Mouse (Mus musculus) layer of hippocampus, adult 9-11 months (tissue): ENCODE results near the gene Sfxn2.
A peak's percentile ranks its signal among the peaks of the same experiment; 100 is the strongest.

ENCODE experiments used
- DNase-seq: peaks from one replicate; pipeline ENCODE4 v3.0.0; 2022

Gene Sfxn2

DNA sequence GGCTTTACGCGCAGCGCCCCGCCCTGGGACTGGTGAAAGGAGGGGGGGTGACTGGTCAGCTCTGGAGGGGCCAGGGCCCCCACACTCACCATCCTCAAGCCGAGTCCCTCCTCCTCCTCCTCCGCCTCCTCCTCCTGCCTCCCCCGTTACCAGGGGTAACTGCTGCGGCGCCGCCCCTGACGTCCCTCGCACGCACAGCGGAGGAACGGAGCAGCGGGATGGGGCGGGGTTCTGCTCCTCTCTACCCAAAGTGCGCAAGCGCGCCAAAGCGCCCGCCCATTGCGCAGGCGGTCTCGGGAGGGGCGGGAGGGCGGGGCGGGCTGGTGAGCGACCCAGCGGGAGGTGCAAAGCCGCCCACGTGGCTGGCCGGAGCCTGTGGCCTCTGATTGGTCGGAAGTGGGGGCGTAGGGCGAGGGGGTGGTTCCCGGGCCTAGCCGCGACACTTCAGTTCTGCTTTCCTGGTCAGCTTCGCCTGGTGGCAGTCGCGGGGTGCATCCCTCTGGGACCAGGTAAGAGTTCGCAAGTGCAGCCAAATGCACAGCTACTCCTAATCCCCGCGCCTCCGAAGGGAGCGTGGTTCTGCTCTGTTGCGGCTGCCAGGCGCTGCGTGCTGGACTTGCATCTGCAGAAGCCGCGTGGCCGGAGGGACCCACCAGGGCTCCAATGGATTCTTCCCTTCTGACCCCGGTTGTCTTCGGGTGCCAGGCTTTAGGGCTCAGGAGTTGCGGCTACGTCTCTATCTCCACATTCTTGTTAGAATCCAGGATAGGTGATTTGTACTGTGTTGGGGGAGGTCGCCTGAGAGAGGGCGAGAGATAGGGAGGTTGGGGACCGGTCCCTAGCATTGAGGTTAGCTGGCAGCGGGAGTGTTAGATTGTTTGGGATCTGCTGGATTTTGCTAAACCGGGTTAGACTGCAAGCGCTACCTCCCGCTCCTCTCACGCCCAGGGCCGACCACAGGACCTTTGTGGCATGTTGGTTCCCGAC is at the start of gene Sfxn2, which contains the start of gene Arl3:
Gene Sfxn2 (plus strand): TSS at position 415 of the 987 bp plus-strand sequence.
Gene Arl3 (minus strand): TSS at position 248 of the 987 bp plus-strand sequence.
- DNase-seq, result peak; percentile 95

DNA sequence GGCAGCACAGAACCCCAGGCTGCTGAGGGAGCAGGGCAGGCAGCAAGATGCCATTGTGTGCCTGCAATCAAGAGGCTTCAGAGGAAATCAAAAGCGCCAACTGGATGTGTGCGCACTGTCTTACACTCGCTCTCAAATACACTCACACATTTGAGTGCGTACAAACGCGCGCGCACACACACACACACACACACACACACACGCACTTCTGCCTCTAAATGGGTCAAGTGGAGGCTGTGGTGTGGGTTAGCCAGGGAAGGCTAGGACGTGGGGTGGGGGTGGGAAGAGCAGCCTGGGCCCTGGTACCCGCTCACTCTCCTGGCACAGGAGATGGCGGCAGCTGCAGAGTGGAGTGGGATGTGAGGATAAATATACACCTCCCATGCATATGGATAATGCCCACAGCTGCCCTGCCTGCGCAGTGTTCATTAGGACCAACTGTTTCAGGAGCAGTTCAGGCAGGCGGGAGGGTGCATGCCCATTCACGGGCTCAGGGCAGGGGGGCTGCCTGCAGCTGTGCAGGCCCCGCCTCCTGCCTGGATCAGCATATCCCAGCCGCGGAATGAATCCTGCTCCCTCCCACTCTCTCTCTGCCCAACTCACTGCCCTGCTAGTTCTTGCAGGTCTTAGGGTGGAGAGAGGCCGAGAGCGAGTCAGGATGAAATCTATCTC is 49.5 kb upstream of the Sfxn2 start:
- DNase-seq, result peak; percentile 90

DNA sequence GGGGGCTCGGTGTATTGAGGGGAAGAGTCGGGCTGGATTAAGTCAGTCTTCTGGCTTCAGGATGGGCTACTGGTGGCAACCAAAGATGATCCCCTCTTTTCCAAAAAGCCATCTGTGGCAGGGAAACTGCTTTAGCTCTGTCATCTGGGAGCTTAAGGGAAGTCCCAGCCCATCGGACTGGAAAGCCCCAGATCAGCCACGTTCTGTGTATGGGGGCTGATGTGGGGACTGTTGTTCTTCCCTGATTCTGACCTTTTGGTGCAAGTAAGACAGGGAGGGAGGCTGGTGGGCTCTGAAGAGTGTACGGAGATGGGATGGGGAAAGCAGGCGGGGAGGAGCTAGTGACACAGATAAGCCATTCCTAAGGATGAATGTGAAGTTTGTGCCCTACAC is 49.0 kb upstream of the Sfxn2 start:
- no peak for DNase-seq

DNA sequence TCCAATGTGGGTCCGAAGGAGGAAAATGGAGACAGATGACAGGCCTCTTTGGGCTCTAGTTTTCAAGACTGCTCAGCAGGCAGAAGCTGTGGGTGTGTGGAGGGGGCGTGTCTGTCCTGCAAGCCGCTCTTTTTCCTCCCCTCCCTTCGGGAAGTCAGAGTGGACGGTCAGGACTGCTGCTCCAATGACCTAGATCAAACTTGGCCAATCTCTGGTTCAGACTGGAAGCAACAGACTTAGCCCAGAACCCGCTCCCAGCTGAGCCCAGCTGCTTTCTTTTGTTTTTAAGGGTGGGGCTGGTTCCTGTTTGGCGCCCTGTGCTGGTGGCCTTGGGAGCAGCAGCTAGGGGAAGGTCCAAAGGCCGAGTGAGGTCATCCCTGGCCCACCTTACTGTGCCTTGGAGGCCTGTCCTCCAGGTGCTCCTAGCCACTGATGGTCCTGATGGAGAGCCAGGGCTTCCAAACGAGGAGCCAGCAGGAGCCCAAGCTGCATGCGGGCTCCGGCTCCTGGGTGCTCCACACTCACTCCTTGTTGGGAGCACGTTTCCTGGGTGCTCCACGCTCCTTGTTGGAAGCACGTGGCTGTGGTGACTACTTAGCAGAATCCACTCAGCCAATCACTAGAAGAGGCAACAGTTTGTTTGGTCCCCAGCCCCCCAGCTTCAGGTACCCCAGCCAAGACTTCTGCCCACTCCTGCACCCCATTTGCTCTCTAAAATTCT is 48.4 kb upstream of the Sfxn2 start:
- DNase-seq, result peak; percentile 22

DNA sequence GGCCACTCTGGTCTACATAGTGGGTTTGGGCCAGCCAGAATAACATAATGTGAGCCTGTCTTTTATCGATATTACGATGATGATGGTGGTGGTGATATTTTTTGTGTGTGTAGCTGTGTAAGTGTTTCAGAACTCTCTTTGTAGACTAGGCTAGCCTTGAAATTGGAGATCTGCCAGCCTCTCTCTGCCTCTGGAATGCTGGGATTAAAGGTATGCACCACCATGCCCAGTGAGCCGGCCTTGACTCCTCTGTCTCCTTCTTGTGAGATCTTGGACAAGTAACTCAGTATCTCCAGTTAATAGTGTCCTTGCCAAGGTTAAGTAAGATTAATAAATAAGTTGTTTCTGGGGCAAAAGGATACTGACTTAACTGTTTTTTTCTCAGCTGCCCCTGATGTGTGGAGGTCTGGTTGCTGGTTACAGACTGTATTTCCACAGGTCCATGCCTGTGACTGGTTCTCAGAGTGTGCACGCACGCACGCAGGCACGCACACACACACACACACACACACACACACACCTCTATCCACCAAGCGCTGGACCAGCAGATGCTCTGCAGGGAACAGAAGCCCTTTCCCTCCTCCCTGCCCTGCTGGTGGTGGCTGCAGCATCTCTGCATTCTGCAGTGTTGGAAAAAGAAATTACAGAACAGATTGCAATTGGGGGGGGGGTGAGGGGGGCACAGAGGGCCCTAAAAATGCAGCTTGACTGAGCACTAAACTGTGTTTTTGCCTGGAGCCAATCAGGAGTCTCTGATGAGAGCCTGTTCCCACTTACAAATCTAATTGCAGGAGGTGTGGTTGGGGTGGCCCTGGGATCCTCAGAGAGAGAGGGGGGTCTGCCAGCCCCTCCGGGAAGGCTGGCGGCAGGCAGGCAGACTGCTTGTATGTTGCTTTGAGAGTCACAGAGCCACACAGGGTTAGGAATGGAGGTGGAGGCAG is 47.2 kb upstream of the Sfxn2 start:
- DNase-seq, result no peak

DNA sequence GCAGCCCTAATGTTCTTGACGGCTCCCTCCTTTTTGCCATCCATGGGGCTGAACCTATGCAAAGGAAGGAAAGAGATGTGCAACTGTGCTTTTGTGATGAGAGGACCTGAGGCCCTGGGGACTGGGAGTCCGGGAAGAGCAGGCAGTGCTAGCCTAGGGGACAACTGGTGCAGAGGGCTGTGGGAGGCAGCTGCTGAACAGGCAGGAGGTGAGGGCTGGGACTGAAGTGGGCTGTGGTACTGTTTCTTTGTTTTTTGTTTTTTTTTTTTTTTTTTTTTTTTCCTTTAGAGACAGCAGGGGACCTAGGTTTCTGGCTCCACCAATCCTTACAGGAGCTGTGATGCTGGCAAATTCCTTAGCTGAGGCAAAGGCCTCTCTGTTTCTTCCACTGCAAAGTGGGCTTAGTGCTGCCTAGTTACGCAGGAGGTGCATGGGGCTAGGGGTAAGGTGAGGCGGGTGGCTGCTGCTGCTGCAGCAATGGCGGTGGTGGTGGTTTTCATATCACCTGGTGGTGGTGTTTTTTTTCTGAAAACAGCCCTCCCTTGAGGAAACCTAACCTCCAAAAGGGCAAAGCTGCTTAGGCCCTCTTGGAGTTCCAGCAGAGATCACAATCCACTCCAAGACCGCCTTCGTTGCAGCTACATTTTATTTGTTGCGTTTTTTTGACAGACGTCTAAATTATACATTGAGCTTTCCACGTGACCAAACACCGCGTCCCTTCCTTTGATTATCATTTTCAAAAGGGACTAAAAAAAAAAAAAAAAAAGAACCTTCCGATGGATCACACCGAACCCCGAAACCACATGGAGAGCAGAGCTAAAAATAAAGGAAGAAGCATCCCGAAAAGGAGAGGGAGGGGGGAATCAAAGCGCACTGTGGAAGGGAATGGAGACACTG is 45.3 kb upstream of the Sfxn2 start:
- DNase-seq, result peak; percentile 18

DNA sequence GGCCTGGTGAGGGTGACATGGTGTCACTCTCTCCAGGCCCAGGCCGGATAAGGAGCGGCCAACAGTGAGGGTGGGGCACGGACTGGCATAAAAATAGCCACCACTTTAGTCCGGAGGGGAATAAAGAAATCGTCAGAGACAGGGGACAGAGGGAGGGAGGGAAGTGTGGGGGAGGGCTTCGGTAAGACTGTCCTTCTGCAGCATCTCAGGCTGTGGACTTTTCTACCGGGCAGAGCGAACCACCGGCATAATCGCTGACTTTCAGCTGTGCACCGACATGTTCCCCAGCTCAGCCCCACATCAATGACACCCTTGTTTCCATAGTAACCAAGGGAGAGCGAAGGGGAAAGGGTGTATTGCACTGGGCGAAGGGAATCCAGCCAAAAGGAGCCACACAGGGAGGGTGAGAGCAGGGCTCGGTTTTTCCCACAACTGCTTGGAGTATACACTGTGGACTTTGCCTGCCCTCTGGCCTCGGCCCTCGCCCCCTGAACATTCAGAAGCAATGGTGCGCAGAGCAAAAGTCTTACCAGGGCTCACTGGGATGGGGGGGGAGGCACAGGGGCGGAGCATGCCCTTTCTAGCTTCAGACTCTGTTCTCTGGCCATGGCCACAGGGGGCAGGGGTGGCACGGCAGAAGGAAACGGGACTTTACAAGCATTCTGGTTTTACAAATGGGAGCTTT is 44.5 kb upstream of the Sfxn2 start:
- peak; percentile 70 for DNase-seq

DNA sequence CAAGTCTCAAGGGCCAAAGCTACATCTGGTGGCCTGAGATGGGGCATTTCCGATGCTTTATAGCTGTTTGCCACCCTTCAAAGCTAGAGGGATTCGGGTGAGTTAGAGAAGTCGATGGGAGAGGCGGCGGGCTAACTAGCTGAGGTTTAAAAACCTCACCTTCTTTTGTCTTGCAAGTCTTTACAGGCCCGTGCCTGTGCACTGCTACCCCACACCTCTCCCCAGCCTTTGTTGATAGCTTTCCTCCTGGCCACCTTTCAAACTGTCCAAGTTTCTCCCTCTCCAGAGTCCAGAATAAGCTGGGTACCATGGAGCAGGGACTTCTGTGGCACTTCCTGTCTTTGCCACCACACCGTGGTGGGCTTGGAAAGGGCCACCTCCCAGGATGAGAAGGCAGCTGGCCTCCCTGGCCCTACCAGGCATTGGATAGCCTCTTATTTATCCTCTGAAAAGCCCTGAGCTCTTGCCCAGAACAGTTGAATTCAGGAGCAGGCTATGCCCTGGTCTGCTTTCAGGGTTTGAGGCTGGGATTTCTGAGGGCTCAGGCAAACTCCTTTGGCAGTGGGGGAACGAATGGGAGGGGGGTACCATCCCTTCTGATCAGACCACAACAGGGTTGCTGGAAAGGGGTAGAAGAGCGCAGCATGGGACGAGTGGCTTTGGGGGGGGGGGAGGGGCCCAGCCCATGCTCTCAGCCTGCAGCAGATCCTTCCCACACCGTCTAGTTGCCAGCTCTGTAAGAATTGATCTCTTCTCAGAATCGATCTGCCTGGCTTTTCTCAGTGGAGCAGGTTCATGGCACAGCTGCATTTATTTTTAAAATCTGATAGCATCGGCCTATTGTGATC is 43.3 kb upstream of the Sfxn2 start:
- no peak for DNase-seq

DNA sequence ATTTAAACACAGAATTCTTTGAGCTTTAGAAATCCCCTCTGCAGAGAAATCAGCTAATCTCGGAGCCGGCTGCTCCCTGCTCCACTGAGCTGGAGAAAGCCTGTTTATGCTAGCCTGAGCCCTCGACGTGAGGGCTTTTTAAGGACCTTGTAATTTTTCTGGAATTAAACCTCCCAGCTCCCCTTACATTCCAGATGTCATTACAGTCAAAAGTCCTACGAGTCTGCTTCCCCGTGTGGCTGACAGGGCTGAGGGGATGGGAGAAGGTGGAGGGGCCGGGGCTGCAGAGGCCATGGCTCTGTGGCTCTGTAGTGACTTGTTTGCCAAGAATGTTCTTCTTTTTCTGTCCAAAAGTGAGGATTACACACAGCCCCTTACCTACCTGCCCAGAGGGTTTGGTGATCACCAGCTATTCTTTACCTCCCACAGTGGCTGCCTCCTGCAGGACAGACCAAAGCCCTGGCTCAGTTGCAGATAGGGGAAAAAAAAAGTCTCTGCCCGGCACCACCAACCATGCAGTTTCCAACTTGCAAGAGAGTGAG is 42.6 kb upstream of the Sfxn2 start:
- no peak for DNase-seq

DNA sequence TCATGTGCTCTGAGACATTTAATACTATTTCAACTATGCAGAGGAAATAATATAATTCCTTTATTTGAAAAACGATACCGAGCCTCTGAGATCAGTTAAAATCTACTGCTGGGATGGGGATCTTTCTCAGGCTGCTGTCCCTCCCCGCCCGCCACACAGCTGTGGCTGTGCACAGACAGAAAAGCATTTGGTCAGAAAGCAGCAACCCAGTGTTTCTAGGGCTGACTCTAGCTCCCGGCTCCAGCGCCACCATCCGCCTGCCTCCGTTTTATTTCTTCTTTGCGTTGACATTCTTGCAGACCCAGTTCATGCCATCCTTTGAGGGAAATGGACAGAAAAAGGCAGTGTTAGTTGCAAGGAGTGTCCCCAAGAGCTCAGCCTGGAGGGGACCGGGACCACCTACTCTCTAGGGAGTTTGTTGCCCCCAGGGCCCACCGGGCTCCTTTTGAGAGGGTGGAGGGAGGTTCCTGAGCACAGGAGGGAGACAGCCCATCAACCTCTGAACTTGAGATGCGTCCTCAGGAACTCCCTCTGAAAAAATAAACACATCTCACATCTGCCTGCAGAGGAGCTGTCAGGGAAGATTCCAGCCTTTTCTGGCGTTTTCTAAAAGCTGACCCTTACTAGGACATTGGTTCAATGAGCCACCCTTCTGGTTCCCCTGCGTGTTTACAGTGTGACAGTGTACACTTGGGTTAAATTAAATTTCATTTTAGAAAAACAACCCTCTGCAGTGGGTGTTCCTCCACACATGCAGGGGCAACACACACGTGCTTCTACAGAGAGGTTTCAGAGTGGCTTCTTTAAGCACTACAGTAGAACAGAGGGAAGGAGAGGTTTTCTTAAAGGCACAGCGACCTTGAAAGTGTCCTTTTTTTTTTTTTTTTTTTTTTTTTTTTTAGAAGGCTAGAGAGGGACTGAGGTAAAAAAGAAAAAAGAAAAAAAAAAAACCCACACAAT is 41.8 kb upstream of the Sfxn2 start:
- DNase-seq, result no peak

DNA sequence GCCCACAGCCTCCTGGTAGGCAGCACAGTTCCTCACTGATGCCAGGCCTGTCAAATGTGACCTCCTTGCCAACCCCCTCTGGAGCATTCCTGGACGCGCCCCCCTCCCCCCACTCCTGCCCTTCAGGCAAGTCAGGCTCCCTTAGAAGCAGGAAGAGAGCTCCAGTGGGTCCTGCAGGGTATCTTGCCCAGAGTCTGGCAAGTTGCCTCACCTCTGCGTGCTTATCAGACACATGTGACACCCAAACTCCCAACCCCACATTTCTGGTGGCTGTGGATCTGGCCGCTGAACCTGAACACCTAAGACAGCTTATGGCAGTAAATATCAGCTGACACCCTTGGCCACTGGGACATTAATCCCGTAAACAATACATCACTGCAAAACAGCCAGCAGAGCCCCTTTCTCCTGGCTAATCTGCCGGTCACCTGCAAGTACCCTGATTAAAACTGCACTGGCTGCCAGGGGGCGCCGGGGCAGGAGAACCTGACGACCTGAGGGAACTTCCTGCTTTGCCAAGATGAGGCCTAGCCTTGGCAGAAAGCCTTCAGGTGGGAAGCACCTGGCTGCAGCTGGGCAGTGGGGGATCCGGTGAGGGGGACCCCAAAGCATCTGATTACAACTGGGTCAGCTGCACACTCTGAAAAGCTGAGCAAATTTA is 41.0 kb upstream of the Sfxn2 start:
- DNase-seq, result no peak

DNA sequence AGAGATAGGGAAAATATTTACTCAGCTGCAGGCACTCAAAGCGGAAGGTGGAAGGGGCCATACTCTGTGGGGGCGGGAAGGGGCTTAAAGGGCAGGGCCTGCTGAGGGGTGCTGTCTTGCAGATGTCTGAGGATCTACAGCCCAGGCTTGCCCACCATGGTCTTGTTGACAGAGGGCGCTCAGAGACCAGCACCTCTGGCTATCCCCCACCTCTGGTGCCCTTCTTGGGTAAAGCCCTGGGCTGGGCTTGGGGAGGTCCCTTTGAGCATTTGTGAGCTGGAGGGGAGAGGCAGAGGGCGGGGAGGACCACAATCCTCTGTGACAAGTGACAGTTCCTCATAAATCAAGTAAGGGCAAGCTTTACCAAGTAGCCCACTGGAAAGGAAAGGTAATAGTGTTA is 40.1 kb upstream of the Sfxn2 start:
- DNase-seq, result no peak

DNA sequence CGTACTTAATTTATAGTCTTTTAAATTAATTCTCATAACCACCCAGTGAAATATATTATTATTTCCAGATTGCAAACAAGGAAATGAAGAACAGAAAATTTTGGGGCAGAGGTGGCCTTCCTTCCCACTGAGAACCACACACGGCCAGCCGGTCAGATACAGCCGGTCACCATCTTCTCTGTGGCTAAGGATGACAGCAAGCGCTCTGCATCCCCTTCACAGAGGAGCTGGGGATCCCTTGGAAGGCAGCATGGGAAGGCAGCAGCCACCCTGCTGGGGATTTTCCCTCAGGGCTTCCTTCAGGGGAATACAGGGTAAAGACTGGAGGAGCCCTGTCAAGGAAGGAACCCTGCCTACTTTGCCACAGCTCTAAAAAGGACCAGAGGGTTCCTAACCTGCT is 39.6 kb upstream of the Sfxn2 start:
- no peak for DNase-seq

DNA sequence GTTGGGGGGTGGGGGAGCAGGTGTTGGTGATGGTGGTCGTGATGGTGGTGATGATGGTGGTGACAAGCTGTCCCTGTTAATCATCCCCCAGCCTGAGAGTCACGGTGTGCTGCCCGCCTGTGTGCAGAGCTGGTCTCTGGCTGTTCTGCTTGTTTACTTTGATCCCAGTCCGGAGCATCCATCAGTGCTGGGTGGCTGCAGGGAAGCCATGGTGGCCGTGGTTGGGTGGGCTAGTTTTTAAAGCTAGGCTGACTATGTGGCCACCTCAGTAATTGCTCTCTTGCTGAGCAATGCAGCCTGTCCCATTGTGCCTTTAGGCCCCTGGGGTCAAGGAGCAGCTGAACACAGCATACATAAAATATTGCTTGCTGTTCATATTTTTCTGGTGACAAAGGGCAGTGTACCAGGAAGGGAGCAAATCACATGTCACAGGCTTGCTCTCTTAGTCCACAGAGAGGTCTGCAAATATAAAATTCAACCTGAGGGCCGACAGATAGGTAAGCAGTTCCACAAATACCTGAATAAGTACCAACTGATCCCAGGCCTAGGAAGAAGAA is 38.5 kb upstream of the Sfxn2 start:
- no peak for DNase-seq

DNA sequence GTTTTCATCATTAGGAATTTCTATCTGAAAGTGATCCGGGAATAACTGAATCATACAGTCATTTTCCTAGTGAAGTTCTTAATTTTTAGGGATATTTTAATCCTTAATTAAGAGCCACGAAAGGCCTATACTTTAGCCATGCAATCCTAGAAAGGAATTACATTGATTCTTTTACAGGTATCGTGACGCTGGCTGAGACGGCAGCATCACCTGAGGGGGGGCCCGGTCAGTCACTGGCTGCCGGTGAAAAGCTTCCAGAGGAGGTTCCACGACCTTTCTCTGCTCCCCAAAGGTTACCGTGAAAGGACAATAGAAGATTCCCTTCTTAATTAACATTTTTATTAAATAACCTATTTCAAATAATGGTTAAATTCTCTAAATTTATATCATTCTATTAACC is 35.8 kb upstream of the Sfxn2 start:
- DNase-seq, result no peak

DNA sequence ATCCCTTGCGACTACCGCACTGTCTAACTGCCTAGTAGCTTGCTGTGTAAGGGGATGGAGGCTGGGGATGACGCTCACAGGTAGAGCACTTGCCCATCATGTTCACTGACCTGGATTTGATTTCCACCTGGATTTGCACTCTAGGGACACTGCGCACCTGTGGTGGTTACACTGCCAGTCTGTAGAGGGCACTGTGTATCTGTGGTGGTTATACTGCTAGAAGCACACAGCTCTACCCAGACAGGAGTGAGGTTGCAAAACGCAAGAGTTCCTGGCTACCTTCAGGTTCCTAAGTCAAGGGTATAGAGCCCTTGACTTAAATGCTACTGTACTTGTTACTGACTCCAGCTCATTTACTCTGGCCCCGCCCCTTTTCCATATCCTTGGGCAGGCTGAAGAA is 35.0 kb upstream of the Sfxn2 start:
- DNase-seq, result no peak

DNA sequence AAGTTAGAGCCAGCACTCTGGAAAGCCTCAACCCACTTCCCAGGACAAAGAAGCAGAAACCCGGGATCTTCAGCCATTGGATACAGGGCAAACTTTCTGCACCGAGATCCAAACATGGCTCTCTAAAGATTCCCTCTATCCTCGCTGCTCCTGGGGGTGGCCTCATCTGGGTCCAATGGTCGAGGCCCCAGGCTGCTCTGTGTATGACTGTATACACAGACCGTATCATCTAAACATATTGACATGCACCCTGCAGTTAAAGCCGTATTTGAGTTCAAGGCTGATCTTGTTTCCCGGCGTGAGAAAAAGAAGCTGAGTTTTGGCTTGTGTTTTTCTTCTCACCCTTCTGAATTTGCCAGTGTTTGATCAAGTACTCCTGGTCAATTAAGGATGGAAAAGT is 30.4 kb upstream of the Sfxn2 start:
- DNase-seq, result no peak
